Mouse (Mus musculus): ENCODE results near the gene Gbp6. TPM values are rescaled to one million over a fixed set of nuclear protein-coding genes. Genes with fewer than 3 reads are reported as not detected.
"Not testable (repeated sequence)": the region's sequence is repeated elsewhere in the genome, so short reads cannot be mapped to it uniquely, and the experiment has no call there.

Gbp6 gene
- polyA plus RNA-seq (2015; fragmentation: Nextera tagmentation; extraction: Ambion mirVana) = 2.0 and 3.5 TPM in 2 replicates

DNA sequence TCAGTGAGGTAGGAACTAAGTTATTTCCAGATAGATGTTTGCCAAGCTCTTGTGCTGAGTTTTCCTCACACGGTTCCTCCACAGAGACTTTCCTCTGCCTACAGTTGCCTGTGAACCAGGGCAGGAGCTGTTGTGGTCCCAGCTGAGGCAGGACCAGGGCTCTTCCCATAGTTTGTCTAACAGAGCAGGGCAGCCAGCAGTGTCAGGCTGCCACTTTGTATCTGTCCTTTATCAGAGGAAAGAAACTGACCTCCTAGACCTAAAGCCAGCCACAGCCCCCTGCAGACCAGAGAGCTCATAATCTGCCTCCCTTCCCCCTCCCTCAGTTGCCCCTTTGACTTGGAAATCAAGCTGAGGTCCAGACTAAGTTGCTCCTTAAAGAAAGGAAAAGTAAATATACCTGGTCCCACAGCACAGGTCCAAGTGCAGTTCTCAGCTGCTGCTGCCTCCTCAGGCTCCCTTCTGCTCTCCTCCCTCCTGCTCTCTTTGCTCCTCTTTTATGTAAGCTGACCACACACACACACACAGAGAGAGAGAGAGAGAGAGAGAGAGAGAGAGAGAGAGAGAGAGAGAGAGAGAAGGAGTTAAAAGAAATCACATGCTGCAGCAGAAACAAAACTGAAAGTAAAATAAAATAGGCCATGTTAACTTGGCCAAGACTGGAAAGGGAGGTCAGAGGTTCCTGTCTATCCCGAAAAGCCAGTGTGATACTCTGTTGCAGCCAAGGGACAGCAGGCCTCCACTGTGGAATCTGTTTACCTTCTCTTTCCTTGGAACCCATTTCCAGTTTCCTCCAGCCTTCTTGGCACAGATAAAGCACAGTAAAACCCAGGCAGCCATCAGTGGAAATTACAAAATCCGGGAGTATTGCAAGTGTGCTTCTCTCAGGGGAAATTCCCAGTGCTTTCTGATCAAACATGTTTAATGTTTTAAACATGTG is at the start of gene Gbp6, which contains the start of gene Gm43302:
Gene Gbp6, minus strand, starts transcription at position 473 of the 940 bp plus-strand sequence.
Gene Gm43302, minus strand, starts transcription at position 470 of the 940 bp plus-strand sequence.
- H3K4me1 ChIP-seq; ATAC-seq (replicated peaks); H3K36me3 ChIP-seq (replicated peaks); H3K9me3 ChIP-seq; H3K9ac ChIP-seq; H3K4me3 ChIP-seq; H3K27me3 ChIP-seq (replicated peaks); H3K27ac ChIP-seq; H3K4me2 ChIP-seq: not testable (repeated sequence)
- 50% methylated on average over 3 of the region's 3 CpGs for WGBS

DNA sequence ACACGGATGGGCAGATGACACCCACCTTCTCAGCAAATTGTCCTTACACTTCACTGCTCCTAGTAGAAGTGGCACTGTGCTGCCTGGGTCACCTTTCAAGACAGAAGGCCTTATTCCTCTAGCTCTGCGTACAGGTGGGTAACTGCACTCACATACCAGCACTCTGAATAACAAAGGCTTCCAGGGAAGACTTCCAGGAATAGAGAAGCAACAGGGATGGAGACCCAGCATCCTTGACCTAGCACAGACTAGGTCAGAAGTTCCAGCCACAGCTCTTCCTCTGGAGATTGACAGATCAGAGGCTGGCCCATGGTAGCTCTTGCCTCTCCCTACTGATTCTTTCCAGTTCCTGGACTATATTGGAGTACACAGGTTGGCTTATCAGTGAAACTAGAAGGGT is 47.8 kb upstream of the Gbp6 start:
- no peaks in the 10 kb centered on the region for H3K9me3 ChIP-seq
- 70% methylated on average over 2 of the region's 2 CpGs for WGBS
- no peaks in the 10 kb centered on the region for H3K4me1 ChIP-seq
- no peak overlapping the region for H3K4me2 ChIP-seq
- no peaks in the 10 kb centered on the region for H3K27me3 ChIP-seq (replicated peaks)
- no peak for ATAC-seq (replicated peaks)
- no peak overlapping the region for H3K9ac ChIP-seq
- H3K4me3 ChIP-seq = no peak overlapping the region
- no peak overlapping the region for H3K27ac ChIP-seq
- no peaks in the 10 kb centered on the region for H3K36me3 ChIP-seq (replicated peaks)

- H3K4me3 ChIP-seq = no peak overlapping the region
- 68% methylated on average over 2 of the region's 2 CpGs for WGBS
- no peaks in the 10 kb centered on the region for H3K36me3 ChIP-seq (replicated peaks)
- H3K4me2 ChIP-seq = no peak overlapping the region
- H3K4me1 ChIP-seq = no peaks in the 10 kb centered on the region
- H3K9ac ChIP-seq = no peak overlapping the region
- no peak overlapping the region for H3K27ac ChIP-seq
- ATAC-seq (replicated peaks) = no peak
- no peaks in the 10 kb centered on the region for H3K9me3 ChIP-seq
- no peaks in the 10 kb centered on the region for H3K27me3 ChIP-seq (replicated peaks)
Measured at GRCm38 (mm10) chr5:105322543-105322942, 29.0 kb upstream of the Gbp6 start.

- Histone ChIP-seq H3K9me3 (no peaks in the 10 kb centered on the region), H3K4me1 (no peaks in the 10 kb centered on the region), H3K27ac (no peak overlapping the region), H3K4me3 (no peak overlapping the region), H3K4me2 (no peak overlapping the region), H3K36me3 (replicated peaks) (no peaks in the 10 kb centered on the region), H3K27me3 (replicated peaks) (no peaks in the 10 kb centered on the region), H3K9ac (no peak overlapping the region)
- WGBS = 74% methylated on average over 2 of the region's 2 CpGs
- no peak for ATAC-seq (replicated peaks)
Measured at GRCm38 (mm10) chr5:105310941-105311340, 17.4 kb upstream of the Gbp6 start.

DNA sequence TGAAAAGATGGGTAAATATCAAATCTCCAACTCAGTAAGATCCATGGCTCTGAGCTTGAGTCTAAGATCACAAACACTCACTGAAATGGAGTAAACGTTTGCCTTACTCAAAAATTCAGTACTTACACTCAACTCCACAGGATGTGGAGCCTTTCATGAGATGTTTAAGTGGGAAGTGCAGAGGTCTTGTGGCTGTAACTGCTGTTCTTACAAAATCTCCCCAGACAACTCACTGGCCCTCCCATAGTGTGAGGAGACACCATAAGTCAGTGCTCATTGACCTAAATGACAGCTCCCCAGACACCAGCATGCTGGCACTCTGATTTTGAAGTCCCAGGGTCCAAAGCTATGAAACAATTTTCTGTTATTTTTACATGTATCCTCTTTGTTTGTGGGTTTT is 15.7 kb upstream of the Gbp6 start:
- H3K4me2 ChIP-seq; H3K9ac ChIP-seq; H3K36me3 ChIP-seq (replicated peaks); H3K27ac ChIP-seq; H3K4me3 ChIP-seq; H3K27me3 ChIP-seq (replicated peaks); H3K4me1 ChIP-seq; H3K9me3 ChIP-seq; ATAC-seq (replicated peaks): not testable (repeated sequence)
- 69% methylated on average over 1 of the region's 1 CpGs for WGBS

- H3K4me3 ChIP-seq; H3K27ac ChIP-seq; H3K9ac ChIP-seq; H3K9me3 ChIP-seq; H3K27me3 ChIP-seq (replicated peaks); H3K4me2 ChIP-seq; H3K4me1 ChIP-seq; ATAC-seq (replicated peaks); H3K36me3 ChIP-seq (replicated peaks): not testable (repeated sequence)
Measured at GRCm38 (mm10) chr5:105306946-105307345, 13.4 kb upstream of the Gbp6 start.

GRCm38 (mm10) chr5:105306159-105306581 is 12.7 kb upstream of the Gbp6 start:
- no peak for ATAC-seq (replicated peaks)
- no peak overlapping the region for H3K27ac ChIP-seq
- no peak overlapping the region for H3K4me2 ChIP-seq
- H3K27me3 ChIP-seq (replicated peaks) = no peaks in the 10 kb centered on the region
- WGBS = 94% methylated on average over 1 of the region's 1 CpGs
- H3K9me3 ChIP-seq = no peaks in the 10 kb centered on the region
- H3K9ac ChIP-seq = no peak overlapping the region
- H3K4me1 ChIP-seq = no peaks in the 10 kb centered on the region
- no peaks in the 10 kb centered on the region for H3K36me3 ChIP-seq (replicated peaks)
- no peak overlapping the region for H3K4me3 ChIP-seq

DNA sequence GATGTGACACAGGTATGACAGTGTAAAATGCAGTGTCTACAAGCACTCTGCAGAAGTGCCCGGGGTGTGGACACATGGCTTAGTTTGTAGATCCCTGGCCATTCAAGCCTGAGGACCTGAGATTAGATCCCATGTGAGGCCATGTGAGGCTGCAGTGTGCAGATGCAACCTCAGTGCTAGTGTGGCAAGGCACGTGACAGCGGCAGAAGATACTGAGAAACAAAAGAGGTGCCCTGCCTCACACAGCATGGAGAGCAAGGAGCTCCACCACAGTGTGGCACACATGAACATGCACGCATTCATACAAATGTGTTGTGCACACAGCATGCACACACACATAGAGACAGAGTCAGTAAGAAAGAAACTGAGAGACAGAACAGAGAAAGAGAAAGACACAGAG is 12.2 kb upstream of the Gbp6 start:
- H3K27me3 ChIP-seq (replicated peaks); H3K9ac ChIP-seq; H3K4me1 ChIP-seq; H3K4me2 ChIP-seq; ATAC-seq (replicated peaks); H3K36me3 ChIP-seq (replicated peaks); H3K9me3 ChIP-seq; H3K27ac ChIP-seq; H3K4me3 ChIP-seq: not testable (repeated sequence)
- WGBS = 92% methylated on average over 4 of the region's 4 CpGs

- Histone ChIP-seq H3K9me3 (no peaks in the 10 kb centered on the region), H3K9ac (no peak overlapping the region), H3K4me3 (no peak overlapping the region), H3K4me2 (no peak overlapping the region), H3K27me3 (replicated peaks) (no peaks in the 10 kb centered on the region), H3K27ac (no peak overlapping the region), H3K4me1 (no peaks in the 10 kb centered on the region), H3K36me3 (replicated peaks) (no peaks in the 10 kb centered on the region)
- no peak for ATAC-seq (replicated peaks)
- WGBS = 75% methylated on average over 4 of the region's 4 CpGs
Measured at GRCm38 (mm10) chr5:105301963-105302362, 8.5 kb upstream of the Gbp6 start.

GRCm38 (mm10) chr5:105301531-105301930 is 8.0 kb upstream of the Gbp6 start:
- H3K27ac ChIP-seq = no peak overlapping the region
- no peak overlapping the region for H3K4me2 ChIP-seq
- no peaks in the 10 kb centered on the region for H3K36me3 ChIP-seq (replicated peaks)
- no peak overlapping the region for H3K4me3 ChIP-seq
- 50% methylated on average over 2 of the region's 2 CpGs for WGBS
- H3K27me3 ChIP-seq (replicated peaks) = no peaks in the 10 kb centered on the region
- ATAC-seq (replicated peaks) = no peak
- no peaks in the 10 kb centered on the region for H3K4me1 ChIP-seq
- no peaks in the 10 kb centered on the region for H3K9me3 ChIP-seq
- no peak overlapping the region for H3K9ac ChIP-seq

- ATAC-seq (replicated peaks) = no peak
Measured at GRCm38 (mm10) chr5:105295746-105296145, 2.2 kb upstream of the Gbp6 start.

GRCm38 (mm10) chr5:105292492-105292891 is 1.0 kb downstream of the Gbp6 start:
- 81% methylated on average over 1 of the region's 1 CpGs for WGBS
- Histone ChIP-seq H3K9me3 (no peaks in the 10 kb centered on the region), H3K4me2 (no peak overlapping the region), H3K4me3 (no peak overlapping the region), H3K9ac (no peak overlapping the region), H3K27ac (no peak overlapping the region), H3K27me3 (replicated peaks) (no peaks in the 10 kb centered on the region), H3K4me1 (no peaks in the 10 kb centered on the region), H3K36me3 (replicated peaks) (no peaks in the 10 kb centered on the region)
- no peak for ATAC-seq (replicated peaks)

More at GRCm38 (mm10) chr5:105295746-105296145, 2.2 kb upstream of the Gbp6 start:
- Histone ChIP-seq H3K4me3 (no peak overlapping the region), H3K9me3 (no peaks in the 10 kb centered on the region), H3K36me3 (replicated peaks) (no peaks in the 10 kb centered on the region), H3K27me3 (replicated peaks) (no peaks in the 10 kb centered on the region), H3K27ac (no peak overlapping the region), H3K4me1 (no peaks in the 10 kb centered on the region), H3K9ac (no peak overlapping the region), H3K4me2 (no peak overlapping the region)
- 67% methylated on average over 3 of the region's 3 CpGs for WGBS

DNA sequence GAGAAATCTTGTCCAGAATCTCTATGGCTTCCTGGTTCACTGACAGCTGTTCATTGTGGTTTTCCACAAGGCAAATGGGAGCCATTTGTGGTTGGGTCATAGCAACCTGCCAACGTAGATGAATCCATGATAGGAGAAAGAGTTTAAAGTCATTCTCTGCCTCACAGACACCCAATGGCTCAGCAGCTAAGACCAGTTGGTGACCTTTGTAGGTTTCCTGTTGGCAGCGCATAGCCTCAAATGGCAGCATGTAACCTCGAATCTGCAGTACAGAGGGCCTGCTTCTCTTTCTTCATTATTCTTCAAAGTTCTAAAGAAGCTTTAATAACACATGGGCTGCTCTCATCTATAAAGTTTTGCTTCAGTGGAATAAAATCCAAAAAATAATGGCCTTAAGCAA is 2.6 kb downstream of the Gbp6 start:
- H3K4me1 ChIP-seq; H3K4me2 ChIP-seq; H3K9ac ChIP-seq; H3K4me3 ChIP-seq; H3K27me3 ChIP-seq (replicated peaks); H3K36me3 ChIP-seq (replicated peaks); H3K9me3 ChIP-seq; ATAC-seq (replicated peaks); H3K27ac ChIP-seq: not testable (repeated sequence)
- WGBS = 93% methylated on average over 3 of the region's 3 CpGs

Measured in midbrain, embryonic 15.5 days (tissue).